Mouse (Mus musculus): ENCODE data around the gene Aox3.

Aox3 gene

DNA sequence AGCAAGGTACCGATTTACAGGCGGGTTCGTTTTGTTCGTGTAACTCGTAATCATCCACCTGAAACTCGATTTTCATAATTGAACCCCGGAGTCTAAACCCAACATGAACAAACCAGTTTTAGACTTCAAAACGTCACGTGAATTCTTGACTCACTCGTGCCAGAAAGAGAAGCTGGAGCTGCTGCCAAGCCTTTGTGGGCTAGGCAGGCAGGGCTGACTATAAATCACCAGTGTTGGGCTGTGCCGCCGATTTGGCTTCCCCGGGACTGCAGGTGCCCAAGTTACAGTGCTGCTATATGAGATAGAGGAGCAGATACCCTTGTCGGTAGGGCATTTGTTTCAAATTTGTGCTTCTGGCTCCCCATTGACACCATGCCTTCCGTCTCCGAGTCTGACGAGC lies 97.3 kb downstream of the Aox3 start, which contains the start of gene Aox4:
Gene Aox4 (plus strand): TSS at position 195 of the 400 bp plus-strand sequence.
- DNase-seq (ENCODE audit: low spot score): no peak

DNA sequence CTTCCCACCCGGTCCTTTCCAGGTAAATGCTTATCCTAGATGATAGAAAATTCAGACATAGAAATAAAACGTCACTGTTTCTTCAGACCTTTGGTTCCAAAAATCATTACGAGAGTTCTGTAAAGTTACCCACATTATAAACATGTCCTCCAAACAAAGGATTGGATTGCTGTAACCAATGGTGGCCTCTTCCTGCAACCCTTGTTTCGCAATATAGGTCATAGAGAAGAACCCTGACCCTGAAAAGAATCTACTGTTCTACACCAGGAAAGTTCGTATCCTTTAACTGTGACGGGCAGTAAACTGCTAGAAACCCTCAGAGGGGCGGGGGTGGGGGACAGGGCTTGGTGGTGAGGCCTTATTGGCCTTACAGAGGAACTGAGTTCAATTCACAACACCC lies 99.9 kb downstream of the Aox3 start:
- DNase-seq (ENCODE audit: low spot score): no peak

DNA sequence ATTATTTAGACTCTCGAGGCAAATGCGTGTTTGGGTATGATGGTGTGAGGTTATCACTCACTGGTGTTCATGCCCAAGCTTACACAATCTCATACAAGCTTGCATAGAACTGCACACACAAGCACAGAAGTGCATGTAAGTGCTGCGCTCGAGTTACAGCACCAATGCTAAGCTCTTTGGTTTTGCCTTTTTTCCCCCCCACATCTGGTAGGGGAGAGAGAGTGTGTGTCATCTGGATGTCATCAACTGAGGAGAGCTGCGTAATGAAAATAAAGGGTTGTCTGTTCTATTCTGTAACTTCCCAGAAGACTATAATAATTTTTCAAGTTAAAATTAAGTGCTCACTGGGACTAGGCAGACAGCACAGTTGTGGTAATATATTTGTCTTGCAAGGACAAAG lies 100.9 kb downstream of the Aox3 start:
- no peak for DNase-seq (ENCODE audit: low spot score)

DNA sequence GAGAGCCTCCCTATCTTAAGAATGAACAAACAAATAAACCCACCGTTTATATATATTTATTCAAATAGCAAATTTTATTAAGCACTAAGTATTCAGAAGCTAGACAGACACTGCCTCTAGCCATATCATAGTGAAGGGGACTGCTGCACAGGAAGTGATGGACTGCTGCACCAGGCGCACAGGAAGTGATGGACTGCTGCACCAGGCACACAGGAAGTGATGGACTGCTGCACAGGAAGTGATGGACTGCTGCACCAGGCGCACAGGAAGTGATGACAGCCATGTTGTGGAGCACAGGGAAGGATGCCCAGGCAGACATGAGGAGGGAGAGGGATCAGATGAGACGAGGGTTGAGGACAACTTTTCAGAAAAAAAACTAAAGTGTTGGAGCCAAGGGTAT lies 102.4 kb downstream of the Aox3 start:
- no peak for DNase-seq (ENCODE audit: low spot score)

DNA sequence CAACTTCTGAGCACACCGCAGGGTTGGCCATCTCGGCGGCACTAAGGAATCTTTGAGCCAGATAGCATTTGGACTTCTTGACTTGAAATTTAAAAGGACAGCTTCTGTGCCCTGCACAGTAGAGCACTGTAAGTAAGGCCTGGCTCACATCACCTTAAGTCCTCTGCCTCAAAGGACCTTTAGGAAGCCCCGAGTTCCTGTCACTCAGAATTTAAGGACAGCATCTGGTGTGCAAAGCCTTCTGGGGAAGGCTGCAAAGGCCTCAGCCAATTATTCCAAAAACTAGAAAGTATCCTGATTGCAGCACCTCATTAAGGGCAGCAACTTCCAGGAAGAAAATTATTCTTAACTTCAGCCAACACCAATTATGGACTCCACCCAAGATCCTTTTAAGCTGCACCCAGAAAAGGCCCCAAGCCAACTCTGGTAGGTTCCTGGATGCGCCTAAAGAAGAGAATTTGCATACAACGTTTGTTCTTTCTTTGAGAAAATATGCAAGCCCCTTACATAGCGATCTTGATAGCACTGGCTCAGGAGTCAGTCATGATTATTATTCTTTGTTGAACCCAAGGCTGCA lies 103.1 kb downstream of the Aox3 start:
- no peak for DNase-seq (ENCODE audit: low spot score)

DNA sequence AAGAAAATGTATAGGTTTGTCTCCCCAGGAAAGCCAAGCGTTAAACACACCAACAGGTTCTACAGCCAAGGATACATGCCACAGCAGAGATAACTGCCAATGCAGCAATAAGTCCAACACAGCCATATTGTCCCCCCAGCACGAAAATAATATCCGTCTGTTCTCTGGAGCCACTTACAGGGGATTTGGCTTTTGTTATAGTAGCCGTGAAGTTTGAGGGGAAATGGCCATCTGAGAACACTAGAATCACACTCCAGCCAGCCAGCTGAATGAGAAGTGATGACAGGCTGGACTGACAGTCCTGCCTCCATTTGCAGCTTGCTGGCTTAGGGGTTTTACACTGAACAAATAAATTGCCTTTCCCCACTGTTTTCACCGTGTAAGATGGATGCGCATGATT lies 108.1 kb downstream of the Aox3 start:
- no peak for DNase-seq (ENCODE audit: low spot score)

DNA sequence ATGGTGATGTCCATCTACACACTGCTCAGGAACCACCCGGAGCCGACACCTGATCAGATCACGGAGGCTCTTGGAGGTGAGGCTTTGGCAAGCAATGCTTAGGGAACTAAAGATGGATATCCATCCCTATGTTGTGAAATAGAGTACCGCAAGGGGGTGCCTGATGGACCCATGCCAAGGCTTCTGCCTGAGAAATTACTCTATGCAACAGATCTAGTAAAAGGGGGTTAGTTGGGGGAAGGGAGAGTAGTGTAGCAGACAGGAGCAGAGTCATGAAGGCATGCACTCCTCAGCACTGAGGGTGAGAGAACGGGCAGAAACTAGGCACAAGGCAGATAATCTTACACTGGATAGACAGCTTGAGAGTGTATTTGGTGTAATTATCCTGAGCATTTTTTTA lies 108.9 kb downstream of the Aox3 start:
- no peak for DNase-seq (ENCODE audit: low spot score)

DNA sequence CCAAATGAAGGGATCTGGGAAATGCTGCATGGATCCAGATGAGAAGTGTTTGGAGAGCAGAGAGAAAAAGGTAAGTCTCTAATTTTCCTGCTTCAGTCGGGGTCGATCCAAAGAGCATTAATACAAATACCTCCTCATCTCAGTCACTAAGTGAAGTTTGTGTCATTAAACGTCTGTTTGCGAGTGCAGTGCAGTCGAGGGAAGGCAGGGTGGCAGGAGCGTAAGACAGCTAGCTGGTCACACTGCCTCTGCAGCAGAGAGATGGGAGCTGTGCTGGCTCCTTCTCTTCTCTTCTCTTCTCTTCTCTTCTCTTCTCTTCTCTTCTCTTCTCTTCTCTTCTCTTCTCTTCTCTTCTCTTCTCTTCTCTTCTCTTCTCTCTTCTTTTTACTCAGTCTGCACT lies 115.2 kb downstream of the Aox3 start:
- DNase-seq (ENCODE audit: low spot score): no peak

DNA sequence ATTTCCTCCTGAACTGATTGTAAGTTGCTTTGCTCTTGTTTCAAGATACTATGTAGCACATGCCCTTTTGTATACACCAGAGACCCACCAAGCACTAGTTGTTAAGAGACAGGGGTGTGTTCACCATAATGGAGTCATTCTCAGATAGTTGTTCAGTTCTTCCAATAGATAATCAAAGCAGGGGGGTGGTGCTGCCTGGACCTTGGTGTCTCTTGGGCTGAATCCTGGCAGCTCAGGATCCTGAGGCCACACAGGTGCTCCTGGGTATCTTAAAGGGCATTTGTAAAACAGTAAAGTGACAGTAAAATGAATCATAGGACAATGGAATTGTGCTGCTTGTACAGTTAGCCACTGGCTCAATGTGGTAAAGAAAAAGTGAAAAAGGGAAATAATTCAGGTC lies 116.0 kb downstream of the Aox3 start:
- DNase-seq (ENCODE audit: low spot score): no peak

DNA sequence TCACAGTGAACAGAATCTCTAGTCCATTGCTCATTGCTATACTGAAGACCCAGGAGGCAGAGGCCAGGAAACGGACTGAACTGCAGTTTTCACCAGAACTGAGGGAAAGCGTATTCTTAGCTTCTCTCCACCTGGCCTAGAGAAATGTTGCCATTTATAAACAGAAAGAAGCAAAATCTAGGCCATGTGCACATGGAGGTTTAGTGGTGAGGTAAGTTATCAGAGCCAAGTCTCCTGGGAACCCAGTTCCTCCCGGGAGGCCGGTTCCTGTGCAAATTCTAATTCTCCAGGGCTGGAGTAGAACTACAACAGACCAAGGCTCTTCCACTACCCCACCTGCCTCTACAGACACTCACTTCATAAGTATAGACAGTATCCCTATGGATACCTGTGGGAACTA lies 116.8 kb downstream of the Aox3 start:
- no peak for DNase-seq (ENCODE audit: low spot score)

DNA sequence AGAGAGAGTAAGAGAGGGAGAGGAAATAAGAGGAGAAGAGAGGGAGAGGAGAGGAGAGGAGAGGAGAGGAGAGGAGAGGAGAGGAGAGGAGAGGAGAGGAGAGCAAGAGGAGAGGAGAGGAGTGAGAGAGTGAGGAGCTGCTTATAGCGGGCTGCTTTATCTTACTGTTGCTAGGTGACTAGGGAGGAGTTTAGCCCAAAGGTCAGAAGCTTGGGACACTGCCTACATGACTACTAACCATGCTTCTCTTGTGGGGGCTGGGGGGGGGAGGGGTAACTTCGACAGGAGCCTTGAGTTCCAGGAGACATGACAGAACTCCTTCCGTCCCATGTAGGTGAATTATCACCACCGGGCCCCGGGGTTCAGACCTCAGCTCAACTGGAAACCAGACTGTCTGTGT lies 117.6 kb downstream of the Aox3 start:
- DNase-seq (ENCODE audit: low spot score): no peak

DNA sequence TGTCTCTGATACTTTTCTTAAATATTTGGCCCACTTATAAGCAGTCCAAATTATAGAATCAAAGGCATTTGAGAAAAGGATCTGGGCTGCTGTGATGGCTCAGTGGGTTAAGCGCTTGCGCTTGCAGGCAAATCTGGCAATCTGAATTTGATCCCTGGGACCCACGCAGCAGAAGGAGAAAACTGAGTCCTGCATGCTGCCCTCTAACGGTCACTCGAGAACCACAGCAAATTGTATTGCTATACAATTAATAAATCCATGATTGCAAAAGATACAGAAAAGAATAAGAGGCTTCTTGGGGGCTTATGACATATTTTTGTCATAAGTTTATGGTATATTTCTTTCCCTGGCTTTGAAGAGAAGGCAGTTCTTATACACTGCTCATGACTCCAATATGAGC lies 122.5 kb downstream of the Aox3 start:
- no peak for DNase-seq (ENCODE audit: low spot score)

DNA sequence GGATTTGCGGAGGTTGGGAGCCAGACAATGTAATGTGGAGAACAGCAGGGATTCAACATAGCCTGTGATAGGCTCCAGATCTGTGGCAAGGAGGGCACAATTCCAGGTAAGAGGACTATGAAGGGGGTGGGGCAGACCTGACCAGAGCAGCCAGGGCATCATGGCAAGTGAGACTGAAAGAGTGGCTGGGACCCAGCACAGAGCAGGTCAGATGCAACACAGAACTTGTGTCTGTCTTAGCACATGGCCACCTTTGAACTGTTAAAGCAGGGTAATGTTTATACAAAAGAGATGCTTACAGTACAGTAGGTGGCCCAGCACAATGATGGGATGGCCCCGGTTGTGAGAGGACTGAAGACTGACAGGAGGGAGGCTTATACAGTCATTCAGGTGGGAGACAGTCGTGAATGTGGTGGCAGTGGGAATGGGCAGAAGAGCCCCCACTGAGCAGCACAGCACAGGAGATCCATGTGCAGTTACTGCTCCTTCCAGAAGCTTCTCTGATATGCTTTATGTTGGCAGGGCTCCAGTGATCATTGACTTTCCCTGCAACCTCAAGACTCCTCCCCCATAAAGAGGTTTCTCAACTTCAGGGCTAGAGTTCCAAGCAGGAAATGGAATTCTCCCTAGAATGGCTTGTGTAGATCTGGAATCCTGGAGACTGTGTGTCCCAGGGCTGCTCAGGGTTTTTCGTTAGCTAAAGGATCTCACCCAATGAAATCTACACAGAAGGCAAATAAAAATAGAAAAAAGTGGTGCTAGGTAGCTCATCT lies 124.8 kb downstream of the Aox3 start:
- no peak for DNase-seq (ENCODE audit: low spot score)

DNA sequence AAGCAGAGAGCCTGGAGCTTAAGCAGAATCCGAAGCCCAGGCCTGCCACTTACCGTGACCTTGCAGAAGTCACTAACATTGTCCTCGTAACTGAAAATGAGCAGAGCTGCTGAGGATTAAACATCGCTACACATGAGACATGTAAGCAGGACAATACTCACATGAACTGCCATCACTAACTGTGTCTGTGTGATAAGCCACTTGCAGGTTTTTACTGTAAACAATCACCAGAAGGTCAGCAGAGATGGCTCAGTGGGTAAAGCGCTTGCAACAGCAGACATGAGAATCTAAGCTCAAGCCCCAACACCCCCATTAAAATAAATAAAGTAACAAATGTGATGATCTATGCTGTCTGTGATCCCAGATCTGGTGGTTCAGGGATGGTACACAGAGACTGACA lies 125.5 kb downstream of the Aox3 start:
- DNase-seq (ENCODE audit: low spot score): no peak

DNA sequence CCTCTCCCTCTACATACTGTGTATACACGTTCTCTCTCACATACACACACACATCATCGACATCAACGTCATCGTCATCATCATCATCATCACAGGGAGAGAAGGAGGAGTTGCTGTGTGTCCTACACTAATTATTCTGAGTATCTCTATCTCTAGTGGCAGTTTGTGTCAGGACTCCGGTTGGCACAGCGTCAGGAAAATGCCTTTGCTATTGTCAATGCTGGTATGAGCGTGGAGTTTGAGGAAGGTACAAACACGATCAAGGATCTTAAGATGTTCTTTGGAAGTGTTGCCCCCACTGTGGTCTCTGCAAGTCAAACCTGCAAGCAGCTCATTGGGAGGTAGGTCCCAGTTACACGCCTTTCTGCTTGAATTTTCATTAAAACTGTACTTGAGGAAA lies 126.0 kb downstream of the Aox3 start:
- DNase-seq (ENCODE audit: low spot score): no peak

DNA sequence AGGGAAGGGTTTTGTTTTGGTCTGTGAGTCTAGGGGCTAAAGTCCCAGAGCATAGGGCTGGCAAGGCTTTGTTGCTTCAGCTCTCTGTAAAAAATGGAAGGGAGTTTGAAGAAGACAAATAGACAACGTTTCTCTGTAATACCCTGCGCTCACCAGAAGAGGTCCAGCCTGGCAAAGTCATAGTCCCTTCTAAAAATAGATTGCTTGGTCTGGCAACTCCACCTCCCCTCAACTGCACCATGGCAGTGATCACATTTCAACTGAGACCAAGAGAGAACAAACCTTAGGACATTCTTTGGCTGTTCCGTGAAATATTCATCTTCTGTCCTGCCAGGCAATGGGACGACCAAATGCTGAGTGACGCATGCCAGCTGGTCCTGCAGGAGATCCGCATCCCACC lies 127.4 kb downstream of the Aox3 start:
- DNase-seq (ENCODE audit: low spot score): no peak

DNA sequence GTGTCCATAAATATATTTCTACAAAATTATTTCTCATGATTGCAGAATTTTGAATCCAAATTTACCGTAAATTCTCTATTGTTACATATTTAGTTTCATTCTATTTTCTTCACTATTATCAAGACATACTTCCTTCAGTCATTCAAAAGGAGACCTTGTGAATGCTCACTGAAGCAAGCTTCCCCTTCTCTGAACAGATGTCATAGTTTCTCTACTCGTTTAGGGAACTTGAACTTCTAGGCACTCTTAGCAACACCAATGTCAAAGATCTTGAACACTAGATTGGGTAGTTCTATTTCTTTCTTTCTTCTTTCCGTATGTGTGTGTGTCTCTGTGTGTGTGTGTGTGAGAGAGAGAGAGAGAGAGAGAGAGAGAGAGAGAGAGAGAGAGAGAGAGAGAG lies 131.6 kb downstream of the Aox3 start:
- no peak for DNase-seq (ENCODE audit: low spot score)

DNA sequence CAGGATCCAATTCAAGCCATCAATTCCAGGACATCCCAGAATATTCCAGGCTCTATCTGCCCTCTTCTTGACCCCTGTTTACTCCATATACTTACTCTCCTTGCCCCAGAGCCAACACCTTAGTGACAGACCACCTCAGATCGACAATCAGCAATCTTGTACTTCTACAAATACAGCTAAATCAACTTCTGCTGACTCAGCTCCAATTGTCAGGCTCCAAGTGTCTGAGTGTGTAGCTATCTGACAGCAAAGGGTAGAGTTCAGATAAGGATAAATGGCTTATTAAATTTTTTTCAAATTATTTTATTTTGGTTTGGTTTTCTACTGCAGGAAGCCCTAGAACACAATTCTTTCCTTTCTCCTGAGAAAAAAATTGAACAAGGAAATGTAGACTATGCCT lies 135.6 kb downstream of the Aox3 start:
- DNase-seq (ENCODE audit: low spot score): no peak

Data from urinary bladder, postnatal 10 days (tissue).